Mouse (Mus musculus) C2C12 (cell line): Measurements from ENCODE around the gene Gm266. TPM values are rescaled to one million over a fixed set of nuclear protein-coding genes. Genes with fewer than 3 reads are reported as not detected.

Experiments used
- H3K27me3 ChIP-seq: one replicate; pipeline ENCODE4 v1.6.1; 2011; ENCODE audit not compliant: control insufficient read depth, insufficient read depth, insufficient read length
- H3K36me3 ChIP-seq: one replicate; pipeline ENCODE4 v1.6.1; 2011; ENCODE audit not compliant: control insufficient read depth, insufficient read depth
- H3K4me3 ChIP-seq: one replicate; pipeline ENCODE4 v1.5.1; 2011; ENCODE audit warnings: mild to moderate bottlenecking, control low read depth; ENCODE audit not compliant: poor library complexity, insufficient read depth, severe bottlenecking
- H3K79me2 ChIP-seq: one replicate; pipeline ENCODE4 v1.6.1; 2011; ENCODE audit not compliant: control insufficient read depth, insufficient read depth
- H3K79me3 ChIP-seq: one replicate; pipeline ENCODE4 v1.6.1; 2011; ENCODE audit warnings: low read depth, control low read depth
- H3ac ChIP-seq: one replicate; pipeline ENCODE3; 2011; ENCODE audit warnings: low read depth; ENCODE audit not compliant: control insufficient read depth, insufficient read length
- CEBPB ChIP-seq: IDR thresholded peaks from one replicate; pipeline ENCODE4 v1.6.1; 2011; ENCODE audit warnings: low read depth, mild to moderate bottlenecking, control low read depth, moderate library complexity
- CTCF ChIP-seq: IDR thresholded peaks from one replicate; pipeline ENCODE4 v1.5.1; 2011; ENCODE audit not compliant: control insufficient read depth, insufficient read depth, insufficient read length
- FOSL1 ChIP-seq: IDR thresholded peaks from one replicate; pipeline ENCODE4 v1.8.0; 2011; ENCODE audit warnings: mild to moderate bottlenecking, low read length; ENCODE audit not compliant: poor library complexity, insufficient read depth, severe bottlenecking
- MAX ChIP-seq: IDR thresholded peaks from one replicate; pipeline ENCODE4 v1.6.1; 2011; ENCODE audit warnings: mild to moderate bottlenecking, control low read depth
- MYOD1 ChIP-seq: IDR thresholded peaks from one replicate; pipeline ENCODE4 v1.6.1; 2011; ENCODE audit warnings: low read depth; ENCODE audit not compliant: control insufficient read depth, insufficient read length
- MYOG ChIP-seq: IDR thresholded peaks from one replicate; pipeline ENCODE4 v1.6.1; 2011; ENCODE audit not compliant: control insufficient read depth, insufficient read length; ENCODE audit errors: extremely low read depth
- USF1 ChIP-seq: IDR thresholded peaks from one replicate; pipeline ENCODE4 v1.6.1; 2011; ENCODE audit warnings: low read depth, mild to moderate bottlenecking, control low read depth, moderate library complexity
- polyA plus RNA-seq: library from polyadenylated mRNA; unstranded; fragments of >200 nt; fragmentation: generic; extraction: Trizol; gene quantifications from one replicate; pipeline ENCODE4 v1.2.1, GENCODE M21; 2012; ENCODE audit warnings: missing spikeins

Gene Gm266
- polyA plus RNA-seq, 1 experiment, result 2.1 TPM

DNA sequence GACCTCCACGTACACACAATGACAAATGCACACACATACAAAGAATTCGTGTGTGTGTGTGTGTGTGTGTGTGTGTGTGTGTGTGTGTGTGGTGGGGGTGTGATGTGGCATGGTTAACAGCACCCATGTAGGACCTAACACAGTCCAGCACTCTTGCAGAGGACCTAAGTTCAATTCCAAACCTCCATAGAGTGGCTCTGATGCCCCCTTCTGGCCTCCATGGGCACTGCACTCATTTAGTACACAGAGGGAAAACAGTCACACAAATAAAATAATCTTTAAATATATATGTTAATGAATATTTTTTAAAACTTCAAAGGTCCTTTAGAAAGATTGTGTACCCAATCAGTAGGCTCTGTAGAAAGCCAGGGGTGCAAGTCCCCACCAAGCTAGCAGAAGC, 5.7 kb downstream of the Gm266 start:
- TF ChIP-seq CTCF, result peak; percentile 26
- TF ChIP-seq MAX, result no peak

DNA sequence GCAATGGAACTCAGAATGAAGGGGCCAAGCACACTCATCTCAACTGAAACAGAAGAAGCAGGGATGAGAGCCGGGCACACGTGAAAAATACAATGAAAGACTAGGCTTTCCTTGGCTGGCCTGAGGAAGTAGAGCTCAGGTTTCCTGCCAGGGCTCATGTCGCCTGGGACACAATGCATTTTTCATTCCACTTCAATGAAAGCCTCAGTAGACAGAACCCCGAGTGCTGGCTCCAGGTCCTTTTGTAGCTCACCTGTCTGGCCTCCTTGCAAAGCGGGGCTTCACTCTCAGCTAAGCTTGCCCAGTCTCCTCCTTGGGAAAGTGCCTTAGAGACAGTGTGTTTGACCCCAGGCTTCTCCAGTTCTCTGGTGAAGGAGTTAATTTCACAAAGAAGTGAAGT, 6.7 kb downstream of the Gm266 start:
- TF ChIP-seq MYOG (no peak), CTCF (no peak), CEBPB (no peak), MAX (no peak), FOSL1 (no peak), MYOD1 (no peak), USF1 (no peak)
- no peaks in the 10 kb centered on the region for H3K79me3 ChIP-seq
- H3K4me3 ChIP-seq, result no peak overlapping the region
- no peaks in the 10 kb centered on the region for H3K27me3 ChIP-seq
- H3ac ChIP-seq, result no peak overlapping the region
- H3K79me2 ChIP-seq, result no peaks in the 10 kb centered on the region
- H3K36me3 ChIP-seq, result no peaks in the 10 kb centered on the region

More for the DNA sequence above, 5.7 kb downstream of the Gm266 start:
- no peaks in the 10 kb centered on the region for H3K36me3 ChIP-seq
- no peak overlapping the region for H3ac ChIP-seq
- H3K79me3 ChIP-seq, result no peaks in the 10 kb centered on the region
- peaks cover under 1% of the 10 kb centered on the region for H3K27me3 ChIP-seq
- no peaks in the 10 kb centered on the region for H3K79me2 ChIP-seq
- H3K4me3 ChIP-seq, result no peak overlapping the region

DNA sequence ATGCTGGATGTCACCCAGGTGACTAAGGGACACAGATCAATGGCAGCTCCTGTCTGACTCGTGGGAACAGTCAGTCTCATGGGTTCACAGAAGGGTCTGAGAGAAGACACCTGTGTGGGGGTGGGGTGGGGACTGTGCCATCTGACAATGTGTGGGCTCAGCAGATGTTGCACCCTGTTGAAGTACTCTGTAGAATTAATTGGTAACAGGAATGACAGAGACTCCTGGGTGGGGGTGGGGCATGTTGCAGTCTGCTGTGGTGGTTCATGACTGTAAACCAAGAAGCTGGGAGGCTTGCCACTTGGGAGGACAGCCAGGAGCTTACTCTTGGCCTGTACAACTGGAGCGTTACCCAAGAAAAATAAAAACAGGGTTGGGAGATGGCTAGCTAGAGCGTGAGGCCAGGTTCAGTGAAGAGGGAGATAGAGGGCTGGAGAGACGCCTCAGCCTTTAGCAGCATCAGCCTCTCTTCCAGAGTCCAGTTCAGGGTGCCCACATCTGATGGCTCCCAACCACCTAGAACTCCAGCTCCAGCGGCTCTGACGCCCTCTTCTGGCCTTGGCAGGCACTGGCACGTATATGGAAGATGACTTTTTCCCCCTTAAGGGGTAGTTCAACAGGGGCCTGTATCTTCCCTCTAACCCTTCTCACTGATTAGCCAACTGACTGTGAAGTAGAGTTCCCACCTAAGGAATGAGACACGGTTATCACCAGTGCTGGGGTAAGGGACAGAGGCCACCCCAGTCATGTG, 10.6 kb downstream of the Gm266 start:
- Histone ChIP-seq H3K36me3 (no peaks in the 10 kb centered on the region), H3K27me3 (no peaks in the 10 kb centered on the region), H3K79me3 (no peaks in the 10 kb centered on the region), H3ac (no peak overlapping the region), H3K79me2 (no peaks in the 10 kb centered on the region), H3K4me3 (no peak overlapping the region)
- no peak for TF ChIP-seq CEBPB
- no peak for TF ChIP-seq FOSL1
- no peak for TF ChIP-seq CTCF
- TF ChIP-seq USF1, result no peak
- TF ChIP-seq MAX, result no peak
- no peak for TF ChIP-seq MYOD1

DNA sequence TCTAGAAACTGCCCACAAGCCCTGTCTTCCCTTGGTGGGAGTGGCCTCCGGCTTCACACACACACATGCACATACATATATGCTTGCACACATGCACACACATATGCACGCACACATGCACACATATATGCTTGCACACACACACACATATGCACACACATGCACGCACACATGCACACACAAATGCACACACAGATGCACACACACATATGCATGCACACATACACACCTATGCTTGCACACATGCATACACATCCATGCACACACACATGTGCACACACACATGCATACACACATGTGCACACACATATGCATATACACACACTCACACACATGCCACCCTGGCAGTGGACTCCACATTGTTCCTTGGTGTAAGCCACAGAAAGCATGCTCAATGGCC, 11.2 kb downstream of the Gm266 start:
- Histone ChIP-seq H3ac (no peak overlapping the region), H3K79me2 (no peaks in the 10 kb centered on the region), H3K79me3 (no peaks in the 10 kb centered on the region), H3K4me3 (no peak overlapping the region), H3K36me3 (no peaks in the 10 kb centered on the region), H3K27me3 (no peaks in the 10 kb centered on the region)
- no peak for TF ChIP-seq CTCF

DNA sequence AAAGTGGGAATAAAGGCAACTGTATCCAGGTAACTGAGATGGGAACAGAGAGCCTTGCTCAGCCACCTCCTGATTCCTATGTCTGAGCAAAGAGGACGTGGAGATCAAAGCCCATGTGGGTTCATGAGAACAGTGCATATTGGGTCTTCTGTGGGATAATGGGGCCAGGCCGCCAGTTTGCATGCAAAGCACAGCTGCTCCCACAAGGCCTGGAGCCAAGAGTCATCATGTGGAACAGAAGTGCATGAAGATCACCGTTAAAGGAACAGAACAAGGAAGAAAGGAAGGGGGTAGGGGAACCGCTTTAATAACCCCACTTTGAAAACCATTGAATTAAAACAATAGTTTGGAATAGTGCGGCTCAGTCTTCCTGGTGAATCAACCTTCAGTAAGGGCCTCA, 12.7 kb downstream of the Gm266 start:
- no peaks in the 10 kb centered on the region for H3K79me3 ChIP-seq
- H3ac ChIP-seq, result no peak overlapping the region
- H3K79me2 ChIP-seq, result no peaks in the 10 kb centered on the region
- H3K4me3 ChIP-seq, result no peak overlapping the region
- H3K36me3 ChIP-seq, result no peaks in the 10 kb centered on the region
- no peaks in the 10 kb centered on the region for H3K27me3 ChIP-seq
- TF ChIP-seq FOSL1 (no peak), MAX (no peak), USF1 (no peak), MYOD1 (no peak), MYOG (no peak), CTCF (no peak), CEBPB (no peak)

DNA sequence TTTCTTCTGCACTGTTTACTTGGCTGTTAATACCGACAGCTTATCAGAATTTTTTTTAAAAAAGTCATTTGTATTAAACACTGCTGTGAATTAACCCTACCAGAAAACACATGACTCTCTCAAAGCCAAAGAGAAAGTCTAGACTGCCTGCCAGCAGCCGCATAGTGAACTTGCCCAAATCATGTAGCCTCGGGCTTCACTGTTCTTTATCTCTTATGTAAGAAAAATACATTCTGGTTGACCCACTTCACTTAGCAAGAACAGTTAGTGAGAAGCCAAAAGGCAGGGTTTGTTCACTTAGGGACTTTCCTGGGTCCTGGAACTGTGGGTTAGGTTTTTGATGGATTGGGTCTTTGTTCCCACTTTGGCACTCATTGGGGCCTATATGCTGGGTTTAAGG, 13.9 kb downstream of the Gm266 start:
- Histone ChIP-seq H3K79me2 (no peaks in the 10 kb centered on the region), H3K79me3 (no peaks in the 10 kb centered on the region), H3K4me3 (no peak overlapping the region), H3K36me3 (no peaks in the 10 kb centered on the region), H3K27me3 (no peaks in the 10 kb centered on the region), H3ac (no peak overlapping the region)
- TF ChIP-seq MYOG (no peak), USF1 (no peak), MAX (no peak), MYOD1 (no peak), CEBPB (no peak), FOSL1 (no peak), CTCF (no peak)
